Mouse (Mus musculus) hindbrain, embryonic 16.5 days (tissue): ENCODE results near the gene Elk3. TPM values are rescaled to one million over a fixed set of nuclear protein-coding genes. Genes with fewer than 3 reads are reported as not detected.

Source experiments
- ATAC-seq: fragments of 200-750 bp; cut with Nextera tagmentation; 2 replicates; pipeline ENCODE4 v1.8.0; 2017; ENCODE audit warnings: moderate TSS enrichment, moderate library complexity
- H3K27ac ChIP-seq: fragments of 300-500 bp; sonication (generic); 2 replicates; pipeline ENCODE4 v1.5.1; 2014; ENCODE audit warnings: low read depth, mild to moderate bottlenecking, control low read depth, low read length, moderate library complexity
- H3K27me3 ChIP-seq: fragments of 300-500 bp; sonication (generic); replicated peaks from 2 replicates; pipeline ENCODE4 v1.6.1; 2014; ENCODE audit warnings: low read length; ENCODE audit not compliant: control insufficient read depth, insufficient read depth
- H3K36me3 ChIP-seq: fragments of 300-500 bp; sonication (generic); 2 replicates; pipeline ENCODE4 v1.6.1; 2014; ENCODE audit warnings: mild to moderate bottlenecking, low read length, moderate library complexity, mixed read lengths; ENCODE audit not compliant: control insufficient read depth, insufficient read depth
- H3K4me1 ChIP-seq: fragments of 300-500 bp; sonication (generic); 2 replicates; pipeline ENCODE4 v1.6.1; 2014; ENCODE audit warnings: low read depth, low read length; ENCODE audit not compliant: control insufficient read depth, insufficient read depth
- H3K4me2 ChIP-seq: fragments of 300-500 bp; sonication (generic); 2 replicates; pipeline ENCODE4 v1.6.1; 2014; ENCODE audit warnings: mild to moderate bottlenecking, low read length, control low read depth, moderate library complexity
- H3K4me3 ChIP-seq: fragments of 300-500 bp; sonication (generic); 2 replicates; pipeline ENCODE4 v1.5.1; 2014; ENCODE audit warnings: mild to moderate bottlenecking, low read length, control low read depth, moderate library complexity
- H3K9ac ChIP-seq: fragments of 300-500 bp; sonication (generic); 2 replicates; pipeline ENCODE4 v1.6.1; 2014; ENCODE audit warnings: low read depth, mild to moderate bottlenecking, control low read depth, low read length, moderate library complexity
- H3K9me3 ChIP-seq: fragments of 300-500 bp; sonication (generic); 2 replicates; pipeline ENCODE4 v1.6.1; 2014; ENCODE audit warnings: mild to moderate bottlenecking, low read length, moderate library complexity; ENCODE audit not compliant: control insufficient read depth
- WGBS: fragments of 180-500 bp; shearing (Covaris S2); extraction: QIAGEN DNeasy Blood & Tissue Kit; methylation state at CpG from one replicate; pipeline ENCODE4 v1.1.7; 2014; 5-methylcytosine and 5-hydroxymethylcytosine counted together
- polyA plus RNA-seq: library from polyadenylated mRNA; unstranded; fragments of >200 nt; fragmentation: Nextera tagmentation; extraction: Ambion mirVana; gene quantifications from 2 replicates; pipeline ENCODE4 v1.2.1, GENCODE M21; 2015

Gene Elk3
- polyA plus RNA-seq, 1 experiment from 2014 or later = 4.1 TPM

DNA sequence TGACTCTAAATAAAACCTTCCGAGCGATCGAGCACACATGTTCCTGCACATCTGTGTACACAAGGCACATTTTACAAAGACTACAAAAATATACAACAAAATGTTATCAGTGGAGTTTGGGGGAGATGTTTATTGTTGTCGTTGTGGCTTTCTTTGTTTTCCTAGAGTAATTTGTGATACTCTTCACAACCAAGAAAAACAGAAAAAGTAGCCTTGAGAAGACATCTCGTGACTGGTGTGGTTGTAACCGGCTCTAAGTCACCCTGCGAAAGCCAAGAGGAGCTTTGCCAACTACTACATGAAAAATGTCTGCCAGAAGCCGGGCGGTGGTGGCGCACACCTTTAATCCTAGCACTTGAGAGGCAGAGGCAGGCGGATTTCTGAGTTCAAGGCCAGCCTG lies 4.6 kb downstream of the Elk3 start:
- Histone ChIP-seq H3K4me2 (no peak overlapping the region), H3K9ac (no peak overlapping the region)

DNA sequence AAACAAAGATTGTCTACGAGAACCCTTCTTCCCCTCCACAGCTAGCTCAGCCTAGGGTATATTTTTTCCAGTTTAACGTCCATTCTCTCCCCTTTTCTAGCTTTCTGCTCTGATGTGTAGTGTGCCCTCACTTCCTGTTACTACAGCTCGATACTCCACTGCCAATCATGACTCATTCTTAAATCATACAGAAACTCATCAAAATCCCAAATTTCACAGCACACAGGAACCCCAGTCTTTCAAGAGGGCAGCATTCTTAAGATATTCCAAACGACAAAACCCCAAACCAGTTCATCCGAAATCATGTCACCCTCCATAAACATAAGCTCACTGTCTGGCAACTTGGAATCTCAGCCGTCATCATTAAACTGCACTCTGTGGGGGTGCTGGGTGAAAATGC lies 5.0 kb downstream of the Elk3 start:
- 69% methylated on average over 6 of the region's 6 CpGs for WGBS
- Histone ChIP-seq H3K27me3 (no peaks in the 10 kb centered on the region), H3K4me3 (no peak overlapping the region), H3K4me1 (peaks cover 8% of the 10 kb centered on the region; the same call in 1 of the 2 replicates), H3K9me3 (no peaks in the 10 kb centered on the region), H3K36me3 (no peaks in the 10 kb centered on the region), H3K27ac (no peak overlapping the region), H3K9ac (no peak overlapping the region), H3K4me2 (no peak overlapping the region)
- ATAC-seq = no peak

More for the DNA sequence above, 4.6 kb downstream of the Elk3 start:
- Histone ChIP-seq H3K9me3 (no peaks in the 10 kb centered on the region), H3K36me3 (no peaks in the 10 kb centered on the region), H3K4me3 (no peak overlapping the region), H3K4me1 (peaks cover 12% of the 10 kb centered on the region), H3K27me3 (no peaks in the 10 kb centered on the region; the same call in 1 of the 2 replicates), H3K27ac (no peak overlapping the region)
- WGBS = 86% methylated on average over 11 of the region's 11 CpGs
- ATAC-seq = no peak

- H3K4me3 ChIP-seq = no peak overlapping the region
- 77% methylated on average over 4 of the region's 4 CpGs for WGBS
- H3K4me2 ChIP-seq = no peak overlapping the region
- no peak overlapping the region for H3K27ac ChIP-seq
- no peaks in the 10 kb centered on the region for H3K36me3 ChIP-seq
- no peak for ATAC-seq
- no peaks in the 10 kb centered on the region for H3K9me3 ChIP-seq
- H3K27me3 ChIP-seq = no peaks in the 10 kb centered on the region
- H3K9ac ChIP-seq = no peak overlapping the region
- no peaks in the 10 kb centered on the region for H3K4me1 ChIP-seq
Measured at GRCm38 (mm10) chr10:93303231-93303630, 7.7 kb downstream of the Elk3 start.

- no peak overlapping the region for H3K4me3 ChIP-seq
- ATAC-seq = no peak
- H3K27ac ChIP-seq = no peak overlapping the region
- H3K36me3 ChIP-seq = no peaks in the 10 kb centered on the region
- H3K27me3 ChIP-seq = no peaks in the 10 kb centered on the region
- H3K9ac ChIP-seq = no peak overlapping the region
- 83% methylated on average over 8 of the region's 8 CpGs for WGBS
- no peaks in the 10 kb centered on the region for H3K4me1 ChIP-seq
- no peak overlapping the region for H3K4me2 ChIP-seq
- H3K9me3 ChIP-seq = no peaks in the 10 kb centered on the region
Measured at GRCm38 (mm10) chr10:93301831-93302230, 9.1 kb downstream of the Elk3 start.

GRCm38 (mm10) chr10:93298208-93298607 lies 12.7 kb downstream of the Elk3 start:
- no peaks in the 10 kb centered on the region for H3K27me3 ChIP-seq
- ATAC-seq = no peak
- no peaks in the 10 kb centered on the region for H3K9me3 ChIP-seq
- H3K36me3 ChIP-seq = no peaks in the 10 kb centered on the region
- H3K9ac ChIP-seq = no peak overlapping the region
- no peak overlapping the region for H3K4me2 ChIP-seq
- H3K4me1 ChIP-seq = no peaks in the 10 kb centered on the region
- 67% methylated on average over 7 of the region's 7 CpGs for whole genome bisulfite sequencing
- H3K4me3 ChIP-seq = no peak overlapping the region
- H3K27ac ChIP-seq = no peak overlapping the region

- no peak for ATAC-seq
Measured at GRCm38 (mm10) chr10:93297774-93298173, 13.2 kb downstream of the Elk3 start.

GRCm38 (mm10) chr10:93294547-93295219 lies 16.3 kb downstream of the Elk3 start:
- no peaks in the 10 kb centered on the region for H3K9me3 ChIP-seq
- H3K27me3 ChIP-seq = no peaks in the 10 kb centered on the region
- no peaks in the 10 kb centered on the region for H3K36me3 ChIP-seq
- peaks cover 3% of the 10 kb centered on the region for H3K4me1 ChIP-seq
- H3K9ac ChIP-seq = no peak overlapping the region
- no peak overlapping the region for H3K27ac ChIP-seq
- WGBS = 71% methylated on average over 20 of the region's 20 CpGs
- no peak overlapping the region for H3K4me2 ChIP-seq
- no peak for ATAC-seq
- H3K4me3 ChIP-seq = no peak overlapping the region

More at GRCm38 (mm10) chr10:93297774-93298173, 13.2 kb downstream of the Elk3 start:
- Histone ChIP-seq H3K36me3 (no peaks in the 10 kb centered on the region), H3K4me3 (no peak overlapping the region), H3K9ac (no peak overlapping the region), H3K4me2 (no peak overlapping the region), H3K27ac (no peak overlapping the region), H3K4me1 (no peaks in the 10 kb centered on the region), H3K9me3 (no peaks in the 10 kb centered on the region), H3K27me3 (no peaks in the 10 kb centered on the region)
- 36% methylated on average over 5 of the region's 5 CpGs for WGBS

- H3K27ac ChIP-seq = no peak overlapping the region
- H3K4me3 ChIP-seq = no peak overlapping the region
- H3K9me3 ChIP-seq = no peaks in the 10 kb centered on the region
- H3K4me1 ChIP-seq = peaks cover 6% of the 10 kb centered on the region
- WGBS = 86% methylated on average over 7 of the region's 7 CpGs
- no peak overlapping the region for H3K4me2 ChIP-seq
- ATAC-seq = no peak
- H3K27me3 ChIP-seq = no peaks in the 10 kb centered on the region
- no peak overlapping the region for H3K9ac ChIP-seq
- no peaks in the 10 kb centered on the region for H3K36me3 ChIP-seq
Measured at GRCm38 (mm10) chr10:93293621-93294020, 17.3 kb downstream of the Elk3 start.

DNA sequence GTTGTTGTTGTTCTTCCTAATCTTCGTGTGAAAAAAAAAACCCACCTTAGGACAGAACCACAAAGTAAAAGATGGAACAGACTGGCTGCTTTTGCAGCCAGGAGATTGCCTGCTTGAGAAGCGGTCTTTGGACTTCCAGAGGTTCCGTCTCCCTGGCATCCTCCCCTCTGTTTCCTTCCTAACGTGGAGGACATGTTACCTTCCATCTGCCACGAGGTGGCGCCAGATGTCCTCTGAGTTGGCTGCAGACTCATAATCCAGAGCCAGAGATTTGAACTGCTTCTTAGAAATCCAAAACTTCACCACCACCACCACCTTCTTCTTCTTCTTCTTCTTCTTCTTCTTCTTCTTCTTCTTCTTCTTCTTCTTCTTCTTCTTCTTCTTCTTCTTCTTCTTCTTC lies 19.1 kb downstream of the Elk3 start:
- no peaks in the 10 kb centered on the region for H3K36me3 ChIP-seq
- ATAC-seq = 0 out of 2 replicates have a peak, but pooled peaks have one; percentile 31
- WGBS = 2% methylated on average over 6 of the region's 6 CpGs
- no peaks in the 10 kb centered on the region for H3K9me3 ChIP-seq
- H3K4me1 ChIP-seq = peaks cover 6% of the 10 kb centered on the region
- H3K4me3 ChIP-seq = no peak overlapping the region
- H3K27me3 ChIP-seq = no peaks in the 10 kb centered on the region
- H3K9ac ChIP-seq = no peak overlapping the region
- no peak overlapping the region for H3K27ac ChIP-seq
- no peak overlapping the region for H3K4me2 ChIP-seq
